Mouse (Mus musculus) lung, embryonic 14.5 days (tissue): ENCODE results near the gene Mkrn1. TPM values are rescaled to one million over a fixed set of nuclear protein-coding genes. Genes with fewer than 3 reads are reported as not detected.
"Not testable (repeated sequence)": the region's sequence is repeated elsewhere in the genome, so short reads cannot be mapped to it uniquely, and the experiment has no call there.

Source experiments
- ATAC-seq: fragments of 200-750 bp; cut with Nextera tagmentation; 2 replicates; pipeline ENCODE4 v1.8.0; 2017; ENCODE audit warnings: mild to moderate bottlenecking, moderate TSS enrichment, moderate library complexity; ENCODE audit not compliant: insufficient read depth
- DNase-seq: peaks from one replicate; pipeline ENCODE4 v3.0.0-alpha.2; 2015
- H3K27ac ChIP-seq: fragments of 300-500 bp; sonication (generic); 2 replicates; pipeline ENCODE4 v1.5.1; 2014; ENCODE audit warnings: low read depth, mild to moderate bottlenecking, moderate library complexity
- H3K27me3 ChIP-seq: fragments of 300-500 bp; sonication (generic); 2 replicates; pipeline ENCODE4 v1.6.1; 2014; ENCODE audit warnings: low read length, control low read depth; ENCODE audit not compliant: insufficient read depth
- H3K36me3 ChIP-seq: fragments of 300-500 bp; sonication (generic); 2 replicates; pipeline ENCODE4 v1.6.1; 2014; ENCODE audit warnings: control low read depth; ENCODE audit not compliant: insufficient read depth
- H3K4me1 ChIP-seq: fragments of 300-500 bp; sonication (generic); 2 replicates; pipeline ENCODE4 v1.6.1; 2014; ENCODE audit warnings: antibody characterized with exemption, control low read depth; ENCODE audit not compliant: insufficient read depth
- H3K4me2 ChIP-seq: fragments of 300-500 bp; sonication (generic); 2 replicates; pipeline ENCODE4 v1.6.1; 2014; ENCODE audit warnings: mild to moderate bottlenecking
- H3K4me3 ChIP-seq: fragments of 300-500 bp; sonication (generic); 2 replicates; pipeline ENCODE4 v1.5.1; 2014; ENCODE audit warnings: low read depth, low read length
- H3K9ac ChIP-seq: fragments of 300-500 bp; sonication (generic); 2 replicates; pipeline ENCODE4 v1.6.1; 2014
- H3K9me3 ChIP-seq: fragments of 300-500 bp; sonication (generic); 2 replicates; pipeline ENCODE4 v1.6.1; 2016; ENCODE audit warnings: low read depth, low read length, control low read depth
- CTCF ChIP-seq: IDR thresholded peaks from 2 replicates; pipeline ENCODE4 v1.5.1; 2016; ENCODE audit warnings: antibody characterized with exemption, low read depth
- WGBS: fragments of 180-500 bp; shearing (Covaris S2); extraction: QIAGEN DNeasy Blood & Tissue Kit; methylation state at CpG from one replicate; pipeline ENCODE4 v1.1.7; 2014; 5-methylcytosine and 5-hydroxymethylcytosine counted together
- polyA plus RNA-seq: library from polyadenylated mRNA; unstranded; fragments of >200 nt; fragmentation: Nextera tagmentation; extraction: Ambion mirVana; gene quantifications from 2 replicates; pipeline ENCODE4 v1.2.1, GENCODE M21; 2014

The Mkrn1 gene
- polyA plus RNA-seq, 1 experiment from 2014 or later = 61.2 TPM

DNA sequence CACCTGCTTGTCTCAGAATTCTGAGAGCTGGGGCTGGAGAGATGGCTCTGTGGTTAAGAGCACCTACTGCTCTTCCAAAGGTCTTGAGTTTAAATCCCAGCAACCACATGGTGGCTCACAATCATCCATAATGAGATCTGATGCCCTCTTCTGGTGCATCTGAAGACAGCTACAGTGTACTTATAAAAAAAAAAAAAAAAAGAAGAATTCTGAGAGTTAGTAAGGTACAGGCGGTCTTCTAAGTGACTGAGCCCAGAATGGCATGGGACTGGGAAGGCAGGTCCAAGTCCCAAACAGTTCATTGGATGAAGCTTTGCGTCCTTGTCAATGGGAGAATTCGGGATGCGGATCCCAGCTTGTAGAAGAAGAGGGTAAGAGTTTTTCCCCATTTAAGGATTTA is 33.3 kb upstream of the Mkrn1 start:
- 87% methylated on average over 4 of the region's 4 CpGs for WGBS
- Histone ChIP-seq H3K27me3 (no peaks in the 10 kb centered on the region), H3K4me3 (no peak overlapping the region), H3K4me1 (no peaks in the 10 kb centered on the region), H3K27ac (no peak overlapping the region), H3K9ac (no peak overlapping the region), H3K4me2 (no peak overlapping the region), H3K36me3 (no peaks in the 10 kb centered on the region), H3K9me3 (no peaks in the 10 kb centered on the region)
- DNase-seq (no peak), ATAC-seq (no peak)
- TF ChIP-seq CTCF = no peak

GRCm38 (mm10) chr6:39451033-39451432 is 30.8 kb upstream of the Mkrn1 start:
- Histone ChIP-seq H3K36me3 (no peaks in the 10 kb centered on the region), H3K4me1 (no peaks in the 10 kb centered on the region), H3K4me2 (no peak overlapping the region), H3K9me3 (no peaks in the 10 kb centered on the region), H3K4me3 (no peak overlapping the region), H3K9ac (no peak overlapping the region), H3K27me3 (no peaks in the 10 kb centered on the region), H3K27ac (no peak overlapping the region)
- WGBS = 79% methylated on average over 3 of the region's 3 CpGs
- no peak for TF ChIP-seq CTCF
- DNase-seq = peak; percentile 22
- no peak for ATAC-seq

DNA sequence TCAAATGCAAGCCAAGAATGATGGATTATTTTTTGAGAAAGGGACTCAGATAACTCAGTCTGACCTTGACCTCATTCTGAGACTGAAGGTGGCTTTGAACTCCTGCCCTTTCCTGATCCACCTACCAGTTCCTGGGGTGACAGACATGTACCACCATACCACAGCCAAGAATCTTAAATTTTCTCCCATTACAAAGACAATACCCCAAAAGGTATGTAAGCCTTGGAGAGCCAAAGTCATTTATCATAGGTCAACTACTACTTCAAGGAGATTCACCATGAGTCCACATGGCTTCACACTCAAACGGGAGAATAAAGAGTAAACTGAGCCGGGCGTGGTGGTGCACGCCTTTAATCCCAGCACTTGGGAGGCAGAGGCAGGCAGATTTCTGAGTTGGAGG is 30.3 kb upstream of the Mkrn1 start:
- no peak for ATAC-seq
- 83% methylated on average over 4 of the region's 4 CpGs for WGBS
- no peak for DNase-seq
- H3K9me3 ChIP-seq = no peaks in the 10 kb centered on the region
- H3K4me2 ChIP-seq = no peak overlapping the region
- no peak overlapping the region for H3K9ac ChIP-seq
- TF ChIP-seq CTCF = no peak
- no peaks in the 10 kb centered on the region for H3K4me1 ChIP-seq
- no peak overlapping the region for H3K4me3 ChIP-seq
- H3K27me3 ChIP-seq = no peaks in the 10 kb centered on the region
- H3K27ac ChIP-seq = no peak overlapping the region
- no peaks in the 10 kb centered on the region for H3K36me3 ChIP-seq

GRCm38 (mm10) chr6:39447429-39448185 is 27.3 kb upstream of the Mkrn1 start:
- H3K4me2 ChIP-seq = no peak overlapping the region
- DNase-seq (no peak), ATAC-seq (no peak)
- no peak overlapping the region for H3K4me3 ChIP-seq
- no peaks in the 10 kb centered on the region for H3K9me3 ChIP-seq
- no peaks in the 10 kb centered on the region for H3K36me3 ChIP-seq
- no peaks in the 10 kb centered on the region for H3K27me3 ChIP-seq
- 37% methylated on average over 4 of the region's 4 CpGs for WGBS
- H3K27ac ChIP-seq = no peak overlapping the region
- TF ChIP-seq CTCF = no peak
- no peaks in the 10 kb centered on the region for H3K4me1 ChIP-seq
- H3K9ac ChIP-seq = no peak overlapping the region

DNA sequence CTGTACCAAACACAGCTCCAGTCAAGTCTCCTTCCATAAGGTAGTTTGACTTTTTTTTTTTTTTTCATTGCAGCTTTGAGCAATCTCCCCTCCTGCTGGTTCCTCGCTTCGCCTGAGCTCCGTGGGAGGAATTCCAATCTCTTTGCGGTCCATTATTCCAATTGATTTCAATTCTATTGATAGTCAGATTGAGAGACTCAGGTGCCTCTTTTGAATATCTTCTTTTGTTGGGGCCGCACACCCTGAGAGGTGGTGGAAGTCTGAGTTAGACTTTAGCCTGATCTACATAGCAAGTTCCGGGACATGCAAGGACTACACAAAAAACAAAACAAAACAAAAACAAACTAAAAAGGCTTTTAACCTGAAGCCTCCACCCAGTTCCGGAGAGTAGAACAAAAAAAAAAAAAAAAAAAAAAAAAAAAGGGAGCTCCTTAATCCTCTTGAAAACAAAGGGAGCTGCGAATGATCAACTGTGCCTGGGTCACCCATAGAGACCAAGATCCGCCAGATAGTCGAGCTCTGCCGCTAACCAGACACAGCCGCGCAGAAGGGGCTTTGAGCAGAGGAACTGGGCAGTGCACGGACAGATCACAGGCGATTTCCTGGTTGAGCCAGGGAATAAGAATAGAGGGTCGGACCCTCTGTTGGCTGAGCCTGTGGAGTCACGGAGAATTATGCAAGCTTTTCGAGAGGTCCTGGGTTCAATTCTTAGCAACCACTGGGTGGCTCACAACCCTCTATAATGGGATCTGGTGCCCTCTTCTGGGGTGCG is 25.7 kb upstream of the Mkrn1 start:
- Histone ChIP-seq H3K4me3 (no peak overlapping the region), H3K36me3 (no peaks in the 10 kb centered on the region), H3K4me2 (peak overlapping the region; percentile 18; the same call in 1 of the 2 replicates), H3K9me3 (no peaks in the 10 kb centered on the region), H3K27me3 (no peaks in the 10 kb centered on the region), H3K9ac (no peak overlapping the region), H3K4me1 (no peaks in the 10 kb centered on the region), H3K27ac (no peak overlapping the region)
- peak; percentile 11 for DNase-seq
- WGBS = 13% methylated on average over 19 of the region's 19 CpGs
- peak; percentile 26 for TF ChIP-seq CTCF
- no peak for ATAC-seq

DNA sequence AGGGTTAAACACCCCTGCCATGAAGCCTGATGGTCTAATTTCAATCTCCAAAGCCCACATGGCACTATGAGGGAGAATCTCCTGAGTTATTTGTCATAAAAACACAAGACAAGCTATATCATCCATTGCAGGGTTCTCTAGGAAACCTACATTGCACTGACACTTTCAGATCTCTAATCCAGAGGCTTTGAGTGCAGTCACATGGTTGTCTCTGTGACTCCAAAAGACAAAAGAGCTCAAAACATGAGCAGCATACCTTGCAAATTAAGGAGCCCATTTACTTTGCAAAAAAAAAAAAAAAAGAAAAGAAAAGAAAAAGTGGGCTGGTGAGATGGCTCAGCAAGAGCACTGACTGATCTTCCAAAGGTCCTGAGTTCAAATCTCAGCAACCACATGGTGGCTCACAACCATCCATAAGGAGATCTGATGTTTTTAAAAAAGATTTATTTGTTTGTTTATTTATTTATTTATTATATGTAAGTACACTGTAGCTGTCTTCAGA is 22.6 kb upstream of the Mkrn1 start:
- no peak overlapping the region for H3K4me2 ChIP-seq
- ATAC-seq (no peak), DNase-seq (no peak)
- no peaks in the 10 kb centered on the region for H3K27me3 ChIP-seq
- H3K4me3 ChIP-seq = no peak overlapping the region
- no peaks in the 10 kb centered on the region for H3K9me3 ChIP-seq
- H3K4me1 ChIP-seq = no peaks in the 10 kb centered on the region
- no peak for TF ChIP-seq CTCF
- no peak overlapping the region for H3K27ac ChIP-seq
- no peak overlapping the region for H3K9ac ChIP-seq
- no peaks in the 10 kb centered on the region for H3K36me3 ChIP-seq

DNA sequence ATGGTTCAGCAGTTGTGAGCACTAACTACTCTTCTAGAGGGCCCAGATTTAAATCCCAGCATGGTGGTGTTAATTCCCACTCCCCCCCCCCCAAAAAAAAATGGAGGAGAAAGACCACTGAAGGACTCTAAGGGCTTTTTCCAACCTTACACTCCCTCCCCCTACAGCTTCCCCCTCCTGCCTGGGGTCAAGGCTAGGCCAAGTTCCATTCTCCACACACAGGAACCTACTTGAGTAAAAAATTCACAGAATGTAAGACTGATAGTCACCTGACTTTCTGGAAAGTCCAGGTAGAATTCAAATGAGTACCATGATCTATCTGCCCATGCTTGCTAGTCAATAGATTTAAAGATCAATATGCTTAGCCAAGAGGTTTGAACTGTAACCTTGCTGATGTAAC is 19.9 kb upstream of the Mkrn1 start:
- no peak for TF ChIP-seq CTCF
- no peak for DNase-seq
- Histone ChIP-seq H3K9ac (no peak overlapping the region), H3K4me1 (no peaks in the 10 kb centered on the region), H3K27me3 (no peaks in the 10 kb centered on the region), H3K27ac (no peak overlapping the region), H3K9me3 (no peaks in the 10 kb centered on the region), H3K4me3 (no peak overlapping the region), H3K4me2 (no peak overlapping the region), H3K36me3 (no peaks in the 10 kb centered on the region)
- ATAC-seq = no peak

GRCm38 (mm10) chr6:39437519-39437918 is 17.3 kb upstream of the Mkrn1 start:
- H3K9ac ChIP-seq, ATAC-seq: not testable (repeated sequence)

More at GRCm38 (mm10) chr6:39437519-39437918, 17.3 kb upstream of the Mkrn1 start:
- H3K9me3 ChIP-seq, H3K36me3 ChIP-seq, H3K4me3 ChIP-seq, DNase-seq, H3K4me2 ChIP-seq, H3K27me3 ChIP-seq, H3K4me1 ChIP-seq, H3K27ac ChIP-seq: not testable (repeated sequence)
- 87% methylated on average over 6 of the region's 6 CpGs for WGBS
